Mouse (Mus musculus) hindbrain, embryonic 14.5 days (tissue): Measurements from ENCODE around the gene Anxa8. TPM values are rescaled to one million over a fixed set of nuclear protein-coding genes. Genes with fewer than 3 reads are reported as not detected.

Source experiments
- ATAC-seq: fragments of 200-750 bp; cut with Nextera tagmentation; 2 replicates; pipeline ENCODE4 v1.8.0; 2017; ENCODE audit warnings: moderate number of reproducible peaks, mild to moderate bottlenecking, moderate TSS enrichment, moderate library complexity; ENCODE audit not compliant: low FRiP score
- DNase-seq: peaks from one replicate; pipeline ENCODE4 v3.0.0-alpha.2; 2015; ENCODE audit warnings: low spot score
- H3K27ac ChIP-seq: fragments of 300-500 bp; sonication (generic); 2 replicates; pipeline ENCODE4 v1.5.1; 2014; ENCODE audit warnings: mild to moderate bottlenecking, moderate library complexity
- H3K27me3 ChIP-seq: fragments of 300-500 bp; sonication (generic); 2 replicates; pipeline ENCODE4 v1.6.1; 2014; ENCODE audit warnings: mild to moderate bottlenecking, low read length, mixed read lengths; ENCODE audit not compliant: control insufficient read depth, insufficient read depth
- H3K36me3 ChIP-seq: fragments of 300-500 bp; sonication (generic); replicated peaks from 2 replicates; pipeline ENCODE4 v1.6.1; 2014; ENCODE audit not compliant: control insufficient read depth, insufficient read depth
- H3K4me1 ChIP-seq: fragments of 300-500 bp; sonication (generic); replicated peaks from 2 replicates; pipeline ENCODE4 v1.6.1; 2014; ENCODE audit warnings: antibody characterized with exemption, low read length, mixed read lengths; ENCODE audit not compliant: control insufficient read depth, insufficient read depth
- H3K4me2 ChIP-seq: fragments of 300-500 bp; sonication (generic); replicated peaks from 2 replicates; pipeline ENCODE4 v1.6.1; 2014; ENCODE audit warnings: mild to moderate bottlenecking, moderate library complexity
- H3K4me3 ChIP-seq: fragments of 300-500 bp; sonication (generic); replicated peaks from 2 replicates; pipeline ENCODE4 v1.5.1; 2014; ENCODE audit warnings: mild to moderate bottlenecking, low read length
- H3K9ac ChIP-seq: fragments of 300-500 bp; sonication (generic); 2 replicates; pipeline ENCODE4 v1.6.1; 2014
- H3K9me3 ChIP-seq: fragments of 300-500 bp; sonication (generic); 2 replicates; pipeline ENCODE4 v1.6.1; 2016; ENCODE audit warnings: low read length; ENCODE audit not compliant: control insufficient read depth
- WGBS: fragments of 180-500 bp; shearing (Covaris S2); extraction: QIAGEN DNeasy Blood & Tissue Kit; methylation state at CpG from one replicate; pipeline ENCODE4 v1.1.7; 2014; 5-methylcytosine and 5-hydroxymethylcytosine counted together
- polyA plus RNA-seq: library from polyadenylated mRNA; unstranded; fragments of >200 nt; fragmentation: Nextera tagmentation; extraction: Ambion mirVana; gene quantifications from 2 replicates; pipeline ENCODE4 v1.2.1, GENCODE M21; 2014

Gene Anxa8
- polyA plus RNA-seq, 1 experiment from 2014 or later = 0.16 TPM

DNA sequence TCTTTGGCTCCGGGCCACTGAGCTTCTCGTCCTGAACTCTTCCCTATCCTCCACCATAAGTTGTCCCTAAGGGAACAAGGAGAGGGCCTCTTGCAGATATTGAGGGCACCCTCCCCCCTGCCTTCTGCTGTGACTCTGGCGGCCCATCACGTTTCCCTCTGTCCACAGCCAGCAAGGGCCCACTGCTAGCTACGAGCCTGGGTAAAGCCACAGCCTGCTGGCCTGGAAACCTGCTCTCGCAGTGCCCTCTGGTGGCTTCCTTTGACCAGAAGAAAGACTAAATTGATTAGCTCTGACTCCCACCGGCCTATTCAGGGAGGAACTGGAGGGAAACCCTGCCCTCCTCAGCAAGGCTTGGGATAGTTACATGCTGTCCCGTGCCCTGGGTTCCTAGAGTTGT lies 19.1 kb downstream of the Anxa8 start:
- Histone ChIP-seq H3K9me3 (no peaks in the 10 kb centered on the region), H3K9ac (no peak overlapping the region), H3K4me2 (no peak overlapping the region), H3K4me1 (no peaks in the 10 kb centered on the region), H3K36me3 (no peaks in the 10 kb centered on the region), H3K27ac (no peak overlapping the region), H3K4me3 (no peak overlapping the region), H3K27me3 (no peaks in the 10 kb centered on the region)
- peak; percentile 56 for DNase-seq
- 28% methylated on average over 8 of the region's 8 CpGs for WGBS
- peak; percentile 57; the same call in 1 of the 2 replicates for ATAC-seq

DNA sequence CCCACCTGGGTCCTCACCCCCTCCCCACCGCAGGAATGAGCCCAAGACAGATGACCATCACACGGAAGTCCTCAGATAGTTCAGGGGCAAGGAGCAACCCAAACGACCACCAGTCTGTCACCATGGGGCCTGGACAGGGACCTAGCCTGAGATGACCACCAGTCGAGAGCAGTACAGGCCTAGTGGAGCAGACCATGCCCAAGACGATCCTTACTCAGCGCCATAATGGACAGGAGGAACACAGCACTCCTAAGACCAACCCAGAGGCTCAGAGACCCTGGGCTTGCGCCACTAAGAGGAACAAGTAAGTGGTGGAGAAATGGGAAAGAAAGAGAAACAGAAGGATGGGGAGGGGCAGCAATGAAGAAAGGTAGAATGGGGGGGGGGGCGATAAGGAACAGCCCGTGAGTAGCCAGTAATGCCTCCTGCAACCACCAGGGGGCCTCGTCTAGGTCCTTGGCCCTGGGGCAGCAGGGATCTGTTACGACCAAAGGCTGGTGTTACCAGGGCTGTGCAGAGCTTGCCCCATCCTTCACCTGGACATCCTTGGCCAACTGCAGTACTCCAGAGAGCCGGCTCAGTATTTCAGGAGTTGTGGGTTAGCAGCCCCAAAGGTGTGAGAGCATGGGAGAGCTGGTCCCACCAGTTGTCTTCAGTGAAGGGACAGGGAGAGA lies 20.7 kb downstream of the Anxa8 start:
- H3K4me2 ChIP-seq = no peak overlapping the region
- H3K4me3 ChIP-seq = no peak overlapping the region
- no peak overlapping the region for H3K9ac ChIP-seq
- no peak for ATAC-seq
- no peaks in the 10 kb centered on the region for H3K36me3 ChIP-seq
- 57% methylated on average over 12 of the region's 12 CpGs for WGBS
- no peaks in the 10 kb centered on the region for H3K27me3 ChIP-seq
- no peaks in the 10 kb centered on the region for H3K4me1 ChIP-seq
- H3K27ac ChIP-seq = no peak overlapping the region
- DNase-seq = no peak
- H3K9me3 ChIP-seq = no peaks in the 10 kb centered on the region

DNA sequence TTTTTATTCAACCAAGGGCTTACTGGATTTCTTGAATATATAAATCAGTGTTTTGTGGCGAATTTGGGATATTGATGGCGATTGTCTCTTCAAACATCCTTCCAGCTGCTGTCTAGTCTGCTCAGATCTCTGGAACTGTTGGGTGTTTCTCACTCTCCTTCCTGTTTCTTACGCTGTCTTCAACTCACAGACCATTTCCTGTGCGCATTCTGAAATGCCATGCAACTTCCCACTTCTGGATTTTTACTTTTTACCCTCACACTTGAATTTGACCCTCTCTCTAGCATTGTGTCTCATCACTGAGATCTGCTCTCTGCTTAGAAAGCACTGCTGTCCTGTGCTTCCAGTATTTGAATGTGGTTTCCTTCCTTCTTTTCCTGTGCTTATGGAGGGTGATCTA lies 21.8 kb downstream of the Anxa8 start:
- Histone ChIP-seq H3K4me3 (no peak overlapping the region), H3K4me2 (no peak overlapping the region), H3K9me3 (no peaks in the 10 kb centered on the region), H3K27ac (no peak overlapping the region), H3K36me3 (no peaks in the 10 kb centered on the region), H3K27me3 (no peaks in the 10 kb centered on the region), H3K9ac (no peak overlapping the region), H3K4me1 (no peaks in the 10 kb centered on the region)
- ATAC-seq = no peak
- DNase-seq = no peak
- WGBS = 81% methylated on average over 4 of the region's 4 CpGs

DNA sequence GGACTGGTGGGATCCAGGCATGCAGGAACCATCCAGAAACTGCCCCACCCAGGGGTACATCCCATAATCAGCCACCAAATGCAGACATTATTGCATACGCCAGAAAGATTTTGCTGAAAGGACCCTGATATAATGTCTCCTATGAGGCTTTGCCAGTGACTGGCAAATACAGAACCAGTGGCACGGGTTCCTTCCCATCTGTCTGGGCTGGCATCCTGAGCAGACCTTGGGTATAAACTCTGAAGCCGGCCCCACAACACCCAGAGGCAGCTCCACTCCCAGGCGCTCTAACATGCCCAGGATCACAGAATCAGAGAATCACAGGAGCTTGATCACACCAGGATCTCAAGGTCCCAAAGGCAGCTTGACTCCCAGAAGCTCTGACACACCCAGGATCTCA lies 28.5 kb downstream of the Anxa8 start:
- Histone ChIP-seq H3K4me3 (no peak overlapping the region), H3K9me3 (no peaks in the 10 kb centered on the region), H3K27ac (no peak overlapping the region), H3K9ac (no peak overlapping the region), H3K4me2 (no peak overlapping the region), H3K27me3 (no peaks in the 10 kb centered on the region), H3K36me3 (no peaks in the 10 kb centered on the region), H3K4me1 (no peaks in the 10 kb centered on the region)
- DNase-seq (no peak), ATAC-seq (no peak)
- 89% methylated on average over 4 of the region's 4 CpGs for WGBS

DNA sequence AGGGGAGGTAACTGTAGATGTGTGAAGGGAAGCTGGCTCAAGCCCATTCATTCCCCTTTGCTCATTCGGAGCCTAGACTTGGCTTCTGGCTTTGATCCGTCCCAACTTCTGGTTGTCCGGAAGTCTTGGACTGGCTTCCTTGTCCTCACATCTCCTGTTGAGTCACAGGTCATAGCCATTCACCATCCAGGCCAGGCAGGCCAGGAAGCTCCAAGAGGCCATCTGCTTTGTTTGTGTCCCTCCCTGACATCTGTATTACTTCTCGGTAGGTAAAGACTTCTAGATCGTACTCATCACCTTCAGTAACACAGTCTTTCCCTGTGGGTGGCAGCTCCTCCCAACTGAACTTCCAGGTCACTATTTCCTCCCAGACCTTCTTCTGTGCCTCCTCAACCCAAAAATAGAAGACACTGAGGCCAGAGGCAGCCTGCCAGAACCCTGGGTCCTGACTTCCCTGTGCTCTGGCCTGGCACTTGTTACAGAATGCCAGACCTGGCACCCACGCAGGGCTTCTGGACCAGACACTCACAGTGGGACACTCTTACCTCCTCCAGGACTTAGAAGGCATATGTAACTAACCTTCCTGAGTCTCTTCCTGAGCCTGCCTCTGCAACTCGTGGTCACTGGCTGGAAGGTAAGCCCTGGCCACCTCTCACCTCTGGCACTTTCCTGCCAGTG lies 33.4 kb downstream of the Anxa8 start:
- no peak overlapping the region for H3K4me2 ChIP-seq
- 77% methylated on average over 7 of the region's 7 CpGs for WGBS
- no peak overlapping the region for H3K4me3 ChIP-seq
- H3K27me3 ChIP-seq = no peaks in the 10 kb centered on the region
- DNase-seq (no peak), ATAC-seq (no peak)
- H3K36me3 ChIP-seq = no peaks in the 10 kb centered on the region
- no peak overlapping the region for H3K9ac ChIP-seq
- no peaks in the 10 kb centered on the region for H3K9me3 ChIP-seq
- H3K4me1 ChIP-seq = no peaks in the 10 kb centered on the region
- H3K27ac ChIP-seq = no peak overlapping the region

DNA sequence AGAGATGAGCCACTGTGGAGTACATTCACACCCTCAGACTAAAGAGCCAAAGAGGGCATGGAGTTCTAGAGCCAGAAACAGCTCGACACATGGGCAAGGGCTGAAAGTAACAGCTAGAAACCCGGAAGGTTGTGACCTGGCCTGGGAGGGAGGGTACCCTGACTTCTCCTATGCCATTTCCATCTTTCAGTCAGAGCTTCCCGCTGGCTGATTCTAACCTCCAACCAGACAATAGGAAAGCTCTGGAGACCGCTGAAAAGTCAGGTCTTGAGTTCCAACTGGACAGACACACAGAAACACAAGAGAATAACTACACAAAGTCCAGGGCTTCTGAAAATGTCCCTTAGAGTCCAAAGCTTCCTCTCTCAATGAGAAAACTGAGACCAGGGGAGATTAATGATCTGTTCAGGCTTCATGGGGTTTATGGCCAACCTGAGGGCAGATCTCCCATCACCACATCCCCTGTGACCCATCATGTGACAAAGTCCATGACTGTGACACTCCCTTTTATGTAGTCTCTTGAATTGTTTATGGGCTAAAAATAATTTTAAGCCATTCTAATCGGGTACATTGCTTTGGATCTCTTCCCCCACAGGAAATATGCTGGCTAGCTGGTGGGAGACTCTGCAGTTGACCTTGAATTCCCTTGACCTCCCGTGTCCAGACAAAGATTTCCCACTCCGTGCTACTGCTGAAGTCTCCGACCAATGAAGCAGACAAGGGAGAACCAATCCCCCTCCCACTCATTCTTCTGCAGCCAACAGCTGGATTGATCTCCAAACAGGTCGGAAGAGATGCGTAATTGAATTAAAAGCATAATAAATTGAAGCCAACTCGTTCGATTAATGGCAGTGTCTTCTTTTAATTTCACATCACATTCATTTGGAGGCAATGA lies 34.5 kb downstream of the Anxa8 start:
- H3K9ac ChIP-seq = no peak overlapping the region
- no peak overlapping the region for H3K4me2 ChIP-seq
- DNase-seq = no peak
- H3K4me1 ChIP-seq = no peaks in the 10 kb centered on the region
- WGBS = 73% methylated on average over 12 of the region's 12 CpGs
- ATAC-seq = no peak
- H3K9me3 ChIP-seq = no peaks in the 10 kb centered on the region
- H3K36me3 ChIP-seq = no peaks in the 10 kb centered on the region
- no peak overlapping the region for H3K27ac ChIP-seq
- H3K27me3 ChIP-seq = no peaks in the 10 kb centered on the region
- no peak overlapping the region for H3K4me3 ChIP-seq

DNA sequence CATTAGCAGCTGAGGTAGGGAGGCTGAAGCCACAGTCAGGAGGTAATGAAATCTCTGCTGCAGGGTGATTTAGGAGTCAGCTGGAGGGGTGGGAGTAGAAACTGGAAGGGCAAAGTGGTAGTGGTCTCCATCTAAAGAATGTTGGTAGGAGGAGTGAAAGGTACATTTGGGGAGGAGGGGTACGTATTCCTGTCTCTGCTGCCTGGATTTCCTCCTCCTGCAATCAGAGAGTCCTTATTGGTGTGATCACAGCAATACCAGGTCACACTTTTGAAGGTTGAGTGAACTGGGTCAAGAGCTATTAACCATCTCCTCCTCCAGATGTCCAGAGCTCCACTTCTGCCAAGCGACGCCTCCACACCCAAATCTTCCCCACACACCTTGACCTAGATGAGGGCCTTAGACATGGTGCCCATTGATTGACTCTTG lies 35.2 kb downstream of the Anxa8 start:
- Histone ChIP-seq H3K4me3 (no peak overlapping the region), H3K4me2 (no peak overlapping the region), H3K9ac (no peak overlapping the region), H3K27me3 (no peaks in the 10 kb centered on the region), H3K27ac (no peak overlapping the region), H3K36me3 (no peaks in the 10 kb centered on the region), H3K4me1 (no peaks in the 10 kb centered on the region), H3K9me3 (no peaks in the 10 kb centered on the region)
- 88% methylated on average over 3 of the region's 3 CpGs for WGBS
- ATAC-seq (no peak), DNase-seq (no peak)

- Histone ChIP-seq H3K36me3 (no peaks in the 10 kb centered on the region), H3K9me3 (no peaks in the 10 kb centered on the region)
Measured at GRCm38 (mm10) chr14:34121691-34122090, 35.9 kb downstream of the Anxa8 start.

DNA sequence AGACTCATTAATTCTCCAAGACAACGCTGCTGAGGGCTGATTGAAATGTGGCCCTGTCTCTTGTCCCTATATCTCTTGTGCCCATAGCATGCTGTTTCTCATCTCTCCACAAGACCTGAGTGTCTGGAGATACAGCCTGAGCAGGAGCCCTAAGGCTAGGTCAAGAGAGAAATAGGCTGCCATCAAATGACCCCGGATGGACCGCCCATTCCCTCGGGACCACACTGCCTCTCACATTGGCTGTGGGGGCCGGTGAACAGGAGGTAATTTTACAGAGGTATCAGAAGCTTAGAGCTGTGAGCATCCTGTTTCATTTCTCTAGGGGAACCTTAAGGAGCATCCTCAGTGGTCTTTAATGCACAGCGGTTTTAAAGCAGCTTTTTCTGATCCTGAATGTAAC lies 45.4 kb downstream of the Anxa8 start:
- H3K27ac ChIP-seq = no peak overlapping the region
- ATAC-seq = no peak
- H3K9me3 ChIP-seq = no peaks in the 10 kb centered on the region
- H3K36me3 ChIP-seq = no peaks in the 10 kb centered on the region
- H3K4me1 ChIP-seq = no peaks in the 10 kb centered on the region
- H3K9ac ChIP-seq = no peak overlapping the region
- H3K4me3 ChIP-seq = no peak overlapping the region
- no peaks in the 10 kb centered on the region for H3K27me3 ChIP-seq
- H3K4me2 ChIP-seq = no peak overlapping the region
- no peak for DNase-seq
- 63% methylated on average over 6 of the region's 6 CpGs for WGBS

More at GRCm38 (mm10) chr14:34121691-34122090, 35.9 kb downstream of the Anxa8 start:
- 89% methylated on average over 4 of the region's 4 CpGs for WGBS
- no peak for ATAC-seq
- Histone ChIP-seq H3K27me3 (no peaks in the 10 kb centered on the region), H3K4me1 (no peaks in the 10 kb centered on the region), H3K4me3 (no peak overlapping the region), H3K4me2 (no peak overlapping the region), H3K27ac (no peak overlapping the region), H3K9ac (no peak overlapping the region)
- no peak for DNase-seq
